Mouse (Mus musculus): Measurements from ENCODE around the gene Nup98. TPM values are rescaled to one million over a fixed set of nuclear protein-coding genes. Genes with fewer than 3 reads are reported as not detected.
A peak's percentile ranks its signal among the peaks of the same experiment; 100 is the strongest.

The Nup98 gene
- polyA plus RNA-seq, 1 experiment from 2014 or later, result 16.9 TPM

- no peak overlapping the region for H3K27ac ChIP-seq
- 6% methylated on average over 30 of the region's 30 CpGs for WGBS (ENCODE audit: insufficient replicate concordance)
- peak overlapping the region; percentile 7 for H3K9ac ChIP-seq
Measured at GRCm38 (mm10) chr7:102099760-102100661, 110.0 kb downstream of the Nup98 start.

GRCm38 (mm10) chr7:102087336-102087735 lies 122.6 kb downstream of the Nup98 start:
- H3K9ac ChIP-seq, result no peak overlapping the region
- WGBS (ENCODE audit: insufficient replicate concordance), result 67% methylated on average over 4 of the region's 4 CpGs
- DNase-seq (no peak), ATAC-seq (ENCODE audit: low read depth) (no peak)
- no peak overlapping the region for H3K4me2 ChIP-seq
- no peaks in the 10 kb centered on the region for H3K27me3 ChIP-seq
- no peak overlapping the region for H3K27ac ChIP-seq
- H3K4me3 ChIP-seq (replicated peaks), result no peak overlapping the region
- H3K36me3 ChIP-seq, result peaks cover 24% of the 10 kb centered on the region
- no peaks in the 10 kb centered on the region for H3K4me1 ChIP-seq (replicated peaks)
- no peaks in the 10 kb centered on the region for H3K9me3 ChIP-seq (replicated peaks)

More at GRCm38 (mm10) chr7:102099760-102100661, 110.0 kb downstream of the Nup98 start:
- Histone ChIP-seq H3K4me3 (replicated peaks) (peak overlapping the region; percentile 44), H3K4me1 (replicated peaks) (peaks cover 42% of the 10 kb centered on the region), H3K36me3 (no peaks in the 10 kb centered on the region), H3K27me3 (peaks cover 20% of the 10 kb centered on the region), H3K4me2 (peak overlapping the region; percentile 73), H3K9me3 (replicated peaks) (no peaks in the 10 kb centered on the region)
- DNase-seq, result no peak
- ATAC-seq (ENCODE audit: low read depth), result peak; percentile 59

- Histone ChIP-seq H3K36me3 (peaks cover 53% of the 10 kb centered on the region), H3K4me1 (replicated peaks) (no peaks in the 10 kb centered on the region), H3K4me2 (no peak overlapping the region), H3K4me3 (replicated peaks) (no peak overlapping the region), H3K27ac (no peak overlapping the region), H3K9ac (no peak overlapping the region), H3K9me3 (replicated peaks) (no peaks in the 10 kb centered on the region), H3K27me3 (no peaks in the 10 kb centered on the region)
- 85% methylated on average over 26 of the region's 26 CpGs for WGBS (ENCODE audit: insufficient replicate concordance)
- ATAC-seq (ENCODE audit: low read depth) (no peak), DNase-seq (no peak)
Measured at GRCm38 (mm10) chr7:102084041-102084696, 125.8 kb downstream of the Nup98 start.

- DNase-seq (no peak), ATAC-seq (ENCODE audit: low read depth) (no peak)
- Histone ChIP-seq H3K27ac (no peak within 1 kb of the TSS), H3K36me3 (peaks cover 64% of the 10 kb centered on the region), H3K9me3 (replicated peaks) (no peaks in the 10 kb centered on the region), H3K4me1 (replicated peaks) (no peaks in the 10 kb centered on the region), H3K4me2 (no peak within 1 kb of the TSS), H3K4me3 (replicated peaks) (no peak within 1 kb of the TSS), H3K27me3 (no peaks in the 10 kb centered on the region), H3K9ac (no peak within 1 kb of the TSS)
- 72% methylated on average over 5 of the region's 5 CpGs for WGBS (ENCODE audit: insufficient replicate concordance)
Measured at GRCm38 (mm10) chr7:102082816-102083215, 127.2 kb downstream of the Nup98 start, which contains the start of gene Trpc2. Trpc2 (plus strand) TSS chr7:102083116.

GRCm38 (mm10) chr7:102081784-102082183 lies 128.2 kb downstream of the Nup98 start:
- DNase-seq (no peak), ATAC-seq (ENCODE audit: low read depth) (no peak)
- H3K4me1 ChIP-seq (replicated peaks), result no peaks in the 10 kb centered on the region
- no peak overlapping the region for H3K9ac ChIP-seq
- H3K27ac ChIP-seq, result no peak overlapping the region
- H3K4me2 ChIP-seq, result no peak overlapping the region
- no peaks in the 10 kb centered on the region for H3K9me3 ChIP-seq (replicated peaks)
- H3K27me3 ChIP-seq, result no peaks in the 10 kb centered on the region
- no peak overlapping the region for H3K4me3 ChIP-seq (replicated peaks)
- 81% methylated on average over 5 of the region's 5 CpGs for WGBS (ENCODE audit: insufficient replicate concordance)
- peaks cover 75% of the 10 kb centered on the region for H3K36me3 ChIP-seq

- Histone ChIP-seq H3K27ac (no peak overlapping the region), H3K9me3 (replicated peaks) (no peaks in the 10 kb centered on the region), H3K27me3 (no peaks in the 10 kb centered on the region), H3K4me1 (replicated peaks) (no peaks in the 10 kb centered on the region), H3K36me3 (peaks cover 88% of the 10 kb centered on the region), H3K4me3 (replicated peaks) (no peak overlapping the region), H3K4me2 (no peak overlapping the region), H3K9ac (no peak overlapping the region)
- WGBS (ENCODE audit: insufficient replicate concordance), result 80% methylated on average over 8 of the region's 8 CpGs
- ATAC-seq (ENCODE audit: low read depth) (no peak), DNase-seq (no peak)
Measured at GRCm38 (mm10) chr7:102080311-102080710, 129.7 kb downstream of the Nup98 start.

- WGBS (ENCODE audit: insufficient replicate concordance), result 74% methylated on average over 7 of the region's 7 CpGs
- Histone ChIP-seq H3K4me3 (replicated peaks) (no peak overlapping the region), H3K9ac (no peak overlapping the region), H3K27ac (no peak overlapping the region), H3K27me3 (no peaks in the 10 kb centered on the region), H3K36me3 (peaks cover 93% of the 10 kb centered on the region), H3K4me1 (replicated peaks) (no peaks in the 10 kb centered on the region), H3K4me2 (no peak overlapping the region), H3K9me3 (replicated peaks) (no peaks in the 10 kb centered on the region)
- ATAC-seq (ENCODE audit: low read depth) (no peak), DNase-seq (no peak)
Measured at GRCm38 (mm10) chr7:102078517-102078916, 131.5 kb downstream of the Nup98 start.

GRCm38 (mm10) chr7:102076714-102077296 lies 133.2 kb downstream of the Nup98 start:
- Histone ChIP-seq H3K4me2 (no peak overlapping the region), H3K36me3 (peaks cover 90% of the 10 kb centered on the region), H3K9ac (no peak overlapping the region), H3K27ac (no peak overlapping the region), H3K4me3 (replicated peaks) (no peak overlapping the region), H3K27me3 (no peaks in the 10 kb centered on the region), H3K4me1 (replicated peaks) (no peaks in the 10 kb centered on the region), H3K9me3 (replicated peaks) (no peaks in the 10 kb centered on the region)
- peak; percentile 36; the same call in 1 of the 2 replicates for ATAC-seq (ENCODE audit: low read depth)
- WGBS (ENCODE audit: insufficient replicate concordance), result 73% methylated on average over 7 of the region's 7 CpGs
- no peak for DNase-seq

Other genes with a start within 250 kb of the Nup98 start
- 9.1 and 11.1 TPM in 2 replicates for gene Il18bp, start 191.5 kb downstream of the Nup98 start, polyA plus RNA-seq (2015; fragmentation: Nextera tagmentation; extraction: Ambion mirVana)
- gene Rnf121, start 144.7 kb downstream of the Nup98 start, polyA plus RNA-seq (2015; fragmentation: Nextera tagmentation; extraction: Ambion mirVana), result 10.6 and 11.6 TPM in 2 replicates
- gene Xndc1, start 144.7 kb downstream of the Nup98 start, polyA plus RNA-seq (2015; fragmentation: Nextera tagmentation; extraction: Ambion mirVana), result 13.6 and 14.2 TPM in 2 replicates
- gene Xntrpc, start 144.5 kb downstream of the Nup98 start, polyA plus RNA-seq (2015; fragmentation: Nextera tagmentation; extraction: Ambion mirVana), result 0.22 and 0.28 TPM in 2 replicates
- gene Trpc2, start 127.1 kb downstream of the Nup98 start, polyA plus RNA-seq (2015; fragmentation: Nextera tagmentation; extraction: Ambion mirVana), result not detected in 2 replicates
- 0.22 and 0.48 TPM in 2 replicates for gene Art1, start 108.4 kb downstream of the Nup98 start, polyA plus RNA-seq (2015; fragmentation: Nextera tagmentation; extraction: Ambion mirVana)
- 0.07 and 0.32 TPM in 2 replicates for gene Art5, start 100.7 kb downstream of the Nup98 start, polyA plus RNA-seq (2015; fragmentation: Nextera tagmentation; extraction: Ambion mirVana)
- not detected in 2 replicates for gene Chrna10, start 93.3 kb downstream of the Nup98 start, polyA plus RNA-seq (2015; fragmentation: Nextera tagmentation; extraction: Ambion mirVana)
- gene Pgap2, start within 50 bp of the Nup98 start, polyA plus RNA-seq (2015; fragmentation: Nextera tagmentation; extraction: Ambion mirVana), result 23.3 and 27.3 TPM in 2 replicates
- gene Rhog, start 45.9 kb upstream of the Nup98 start, polyA plus RNA-seq (2015; fragmentation: Nextera tagmentation; extraction: Ambion mirVana), result 56.0 and 58.2 TPM in 2 replicates
- 13.3 and 15.0 TPM in 2 replicates for gene Stim1, start 57.6 kb upstream of the Nup98 start, polyA plus RNA-seq (2015; fragmentation: Nextera tagmentation; extraction: Ambion mirVana)
- 223 and 242 TPM in 2 replicates for gene Rrm1, start 231.5 kb upstream of the Nup98 start, polyA plus RNA-seq (2015; fragmentation: Nextera tagmentation; extraction: Ambion mirVana)

Data from liver, embryonic 13.5 days (tissue).